Mouse (Mus musculus) spleen, adult 2 months (tissue): Measurements from ENCODE around the gene C1rl.

Source experiments
- CTCF ChIP-seq: fragments of 200-500 bp; IDR thresholded peaks from 2 replicates; pipeline ENCODE4 v1.5.1; 2011; ENCODE audit warnings: mild to moderate bottlenecking, inconsistent platforms; ENCODE audit not compliant: insufficient read depth, insufficient read length, insufficient replicate concordance; ENCODE audit errors: extremely low read depth
- POLR2A ChIP-seq: fragments of 200-500 bp; IDR thresholded peaks from 2 replicates; pipeline ENCODE4 v1.6.1; 2011; ENCODE audit warnings: low read depth, low read length, inconsistent platforms

DNA sequence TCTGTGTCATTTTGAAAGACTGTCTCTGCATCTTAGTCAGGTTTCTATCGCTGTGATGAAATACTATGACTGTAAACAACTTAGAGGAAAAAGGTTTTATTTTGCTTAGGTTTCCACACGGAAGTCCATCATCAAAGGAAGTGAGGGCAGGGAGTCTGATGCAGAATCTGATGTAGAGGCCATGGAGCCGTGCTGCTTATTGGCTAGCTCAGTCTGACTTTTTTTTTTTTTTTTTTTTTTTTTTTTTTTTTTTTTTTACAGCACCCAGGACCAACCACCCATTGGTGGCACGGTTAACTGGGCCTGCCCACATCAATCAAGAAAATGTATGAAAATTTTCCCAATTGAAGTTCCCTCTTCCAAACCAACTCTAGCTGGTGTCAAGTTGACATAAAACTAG is 4.0 kb upstream of the C1rl start:
- TF ChIP-seq CTCF (no peak), POLR2A (no peak)
